In genomic region chr2:130491587-130491986, GRCm38 (mm10) we compare ENCODE assay signal across 9 mouse cellular contexts. TPM values are rescaled to one million over a fixed set of nuclear protein-coding genes. Genes with fewer than 3 reads are reported as not detected.
DNase-seq lines count a peak whose midpoint lies in the region; ATAC-seq and TF ChIP-seq lines count a peak whose summit lies in the region.
"Had no signal": no experiment of that assay in that cellular context is flagged by ENCODE, and none has a peak within 500 bp of the region (broad histone marks: within the 10 kb centered on the region; RNA-seq: fewer than 3 reads in every experiment).

No protein-coding gene starts in this region.

- 0 out of 2 replicates have a peak, but pooled peaks have one; percentile 40 for ATAC-seq in intestine, embryonic 14.5 days (replicated peaks; ENCODE audit: low FRiP score, low TSS enrichment, low read depth)
- ATAC-seq in lung, embryonic 14.5 days (ENCODE audit: insufficient read depth), result no peak

- peaks cover 9% of the 10 kb centered on the region; the same call in 1 of the 2 replicates for H3K36me3 ChIP-seq in heart, embryonic 10.5 days
- H3K36me3 ChIP-seq in intestine, embryonic 14.5 days (ENCODE audit: control insufficient read depth, insufficient read depth, low read length), result no peaks in the 10 kb centered on the region
- no peaks in the 10 kb centered on the region for H3K36me3 ChIP-seq in lung, embryonic 14.5 days (ENCODE audit: insufficient read depth)

- H3K9ac ChIP-seq in intestine, embryonic 14.5 days (ENCODE audit: low read length), result no peak overlapping the region
- H3K9ac ChIP-seq in lung, embryonic 14.5 days, result no peak overlapping the region

- H3K4me3 ChIP-seq in heart, embryonic 10.5 days, result no peak overlapping the region
- no peak overlapping the region for H3K4me3 ChIP-seq in intestine, embryonic 14.5 days (ENCODE audit: low read depth, low read length)
- no peak overlapping the region for H3K4me3 ChIP-seq in lung, embryonic 14.5 days (ENCODE audit: low read depth, low read length)
- H3K4me3 ChIP-seq: myocyte had no signal

- 0 out of 2 replicates have a peak, but pooled peaks have one; percentile 2 for TF ChIP-seq CTCF in lung, embryonic 14.5 days (IDR thresholded peaks at IDR 0.05; ENCODE audit: low read depth)

- no peak overlapping the region for H3K27ac ChIP-seq in heart, embryonic 10.5 days
- H3K27ac ChIP-seq in intestine, embryonic 14.5 days (ENCODE audit: low read depth), result no peak overlapping the region
- H3K27ac ChIP-seq in lung, embryonic 14.5 days (ENCODE audit: low read depth), result no peak overlapping the region

- peaks cover 16% of the 10 kb centered on the region for H3K4me1 ChIP-seq in heart, embryonic 10.5 days
- H3K4me1 ChIP-seq in intestine, embryonic 14.5 days (replicated peaks; ENCODE audit: control insufficient read depth, insufficient read depth, low read length), result peaks cover 8% of the 10 kb centered on the region
- H3K4me1 ChIP-seq in lung, embryonic 14.5 days (ENCODE audit: insufficient read depth), result no peaks in the 10 kb centered on the region

- WGBS in heart, embryonic 10.5 days, result 32% methylated on average over 7 of the region's 7 CpGs
- 33% methylated on average over 7 of the region's 7 CpGs for WGBS in intestine, embryonic 14.5 days
- 35% methylated on average over 7 of the region's 7 CpGs for WGBS in lung, embryonic 14.5 days

- peak; percentile 61 to 64 for DNase-seq in heart, adult 18-20 months
- DNase-seq in heart, embryonic 10.5 days (ENCODE audit: low spot score), result no peak
- DNase-seq in embryo, embryonic 10 days (ENCODE audit: low spot score), result peak; percentile 61
- DNase-seq in gastrocnemius, postnatal 10 days, result peak; percentile 31
- peak; percentile 63 for DNase-seq in intestine, embryonic 14.5 days (ENCODE audit: low spot score)
- DNase-seq in lung, embryonic 14.5 days, result peak; percentile 18
- peak; percentile 86 for DNase-seq in retina, embryonic 14.5 days (ENCODE audit: low spot score)
- DNase-seq in spleen, adult 12 weeks (ENCODE audit: low spot score), result no peak

- no peak overlapping the region for H3K4me2 ChIP-seq in intestine, embryonic 14.5 days (ENCODE audit: low read length)
- no peak overlapping the region for H3K4me2 ChIP-seq in lung, embryonic 14.5 days

- H3K27me3 ChIP-seq in heart, embryonic 10.5 days (ENCODE audit: insufficient read depth, poor library complexity, severe bottlenecking), result no peaks in the 10 kb centered on the region
- no peaks in the 10 kb centered on the region for H3K27me3 ChIP-seq in intestine, embryonic 14.5 days (replicated peaks; ENCODE audit: control insufficient read depth, insufficient read depth, low read length)
- H3K27me3 ChIP-seq in lung, embryonic 14.5 days (ENCODE audit: insufficient read depth, low read length), result no peaks in the 10 kb centered on the region

- no peaks in the 10 kb centered on the region for H3K9me3 ChIP-seq in heart, embryonic 10.5 days
- 0 out of 2 replicates have a peak, but pooled peaks cover 4% of the 10 kb centered on the region for H3K9me3 ChIP-seq in intestine, embryonic 14.5 days (ENCODE audit: control insufficient read depth, low read length)
- no peaks in the 10 kb centered on the region for H3K9me3 ChIP-seq in lung, embryonic 14.5 days (ENCODE audit: low read depth, low read length)

RNA-seq across cellular contexts. Expression of gene Ptpra, which starts 41.5 kb away (rescaled TPM):
- 10 to 100 TPM; 40.9 to 47.9 TPM for total RNA-seq in heart, adult 18-20 months (2021)
- 73.3 and 85.5 TPM in 2 replicates for polyA plus RNA-seq in heart, embryonic 10.5 days (2016; fragmentation: Nextera tagmentation; extraction: Ambion mirVana)
- total RNA-seq in gastrocnemius, postnatal 10 days (2021), result 10 to 100 TPM; 42.2 to 49.9 TPM
- polyA plus RNA-seq in intestine, embryonic 14.5 days (2014; fragmentation: Nextera tagmentation; extraction: Ambion mirVana), result 95.1 and 98.6 TPM in 2 replicates
- polyA plus RNA-seq in lung, embryonic 14.5 days (2014; fragmentation: Nextera tagmentation; extraction: Ambion mirVana), result 91.5 and 99.3 TPM in 2 replicates

Comparison
In these comparisons a context has a peak if more than half of its experiments do, and no peak if none do; other contexts are left out.
1. DNase-seq: peak in heart, adult 18-20 months (2 of 2), embryo, embryonic 10 days (single experiment), gastrocnemius, postnatal 10 days (single experiment), intestine, embryonic 14.5 days (single experiment), lung, embryonic 14.5 days (single experiment) and retina, embryonic 14.5 days (single experiment); none in heart, embryonic 10.5 days (single experiment) and spleen, adult 12 weeks (single experiment).